ENCODE assay signal across 8 mouse cellular contexts in the genomic region with DNA sequence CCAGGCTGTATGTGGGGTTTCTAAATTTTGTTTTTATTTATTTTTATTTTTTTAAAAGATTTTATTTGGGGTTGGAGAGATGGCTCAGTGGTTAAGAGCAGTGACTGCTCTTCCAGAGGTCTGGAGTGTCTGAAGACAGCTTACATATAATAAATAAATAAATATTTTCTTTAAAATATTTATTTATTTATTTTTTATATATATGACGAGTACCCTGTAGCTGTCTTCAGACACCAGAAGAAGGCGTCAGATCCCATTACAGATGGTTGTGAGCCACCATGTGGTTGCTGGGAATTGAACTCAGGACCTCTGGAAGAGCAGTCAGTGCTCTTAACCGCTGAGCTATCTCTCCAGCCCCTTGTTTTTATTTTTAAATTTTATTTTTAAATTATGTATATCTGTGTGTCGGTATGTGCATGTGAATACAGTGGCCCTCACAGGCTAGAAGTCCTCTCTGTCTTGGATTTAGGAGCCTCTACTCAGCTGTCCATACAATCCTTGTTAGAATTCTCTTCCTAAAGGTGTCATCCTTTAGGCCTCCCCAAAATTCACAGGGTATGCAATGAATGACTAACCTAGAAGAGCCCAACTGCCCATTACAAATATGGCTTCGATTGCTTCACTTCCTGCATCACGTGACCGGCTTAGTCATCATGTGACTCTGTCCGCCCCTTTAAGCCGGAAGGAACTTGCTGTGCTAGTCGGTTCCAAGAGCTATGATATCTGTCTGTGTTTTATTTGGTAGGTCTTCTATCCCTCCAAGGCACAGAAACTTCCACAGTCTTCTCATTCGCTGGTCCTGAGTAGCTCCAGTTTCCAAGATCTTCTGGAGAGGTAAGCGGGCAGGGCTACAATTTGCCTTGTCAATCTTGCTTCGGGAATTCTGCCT. TPM values are rescaled to one million over a fixed set of nuclear protein-coding genes. Genes with fewer than 3 reads are reported as not detected.
DNase-seq lines count a peak whose midpoint lies in the region; ATAC-seq and TF ChIP-seq lines count a peak whose summit lies in the region.

A gene (plus strand): TSS at position 676 of the 889 bp plus-strand sequence.

- H3K79me2 ChIP-seq in CH12.LX (replicated peaks; ENCODE audit: control insufficient read depth, extremely low read depth, insufficient read depth, poor library complexity, severe bottlenecking) = peaks cover 5% of the 10 kb centered on the region; the same call in 1 of the 2 replicates

- H3K4me1 ChIP-seq in CH12.LX (ENCODE audit: control insufficient read depth in 1 of 2, insufficient read depth in 2 of 2) = peaks cover 3 to 9% of the 10 kb centered on the region in 2 experiments
- peaks cover 7% of the 10 kb centered on the region for H3K4me1 ChIP-seq in forebrain, embryonic 10.5 days
- peaks cover 4% of the 10 kb centered on the region for H3K4me1 ChIP-seq in heart, embryonic 16.5 days (ENCODE audit: control insufficient read depth, insufficient read depth, low read length)
- peaks cover 15% of the 10 kb centered on the region for H3K4me1 ChIP-seq in liver, embryonic 15.5 days (replicated peaks)
- peaks cover 6% of the 10 kb centered on the region for H3K4me1 ChIP-seq in neural tube, embryonic 12.5 days

- ATAC-seq in heart, embryonic 16.5 days (replicated peaks; ENCODE audit: extremely low read depth, insufficient read depth, low FRiP score) = peak; percentile 83
- peak; percentile 77 for ATAC-seq in liver, embryonic 15.5 days (ENCODE audit: insufficient read depth)
- ATAC-seq in neural tube, embryonic 12.5 days (ENCODE audit: low FRiP score, low read depth) = peak; percentile 83

- TF ChIP-seq POLR2A in CH12.LX (IDR thresholded peaks at IDR 0.05; ENCODE audit: low read depth, low read length) = peak; percentile 63

- peak; percentile 96 for DNase-seq in CH12.LX (ENCODE audit: extremely low read depth)
- peak; percentile 94 for DNase-seq in c-Kit-positive CD71-negative TER-119-negative erythroid progenitor cells, embryonic 14.5 days (ENCODE audit: low read depth)
- DNase-seq in forebrain, embryonic 10.5 days (ENCODE audit: extremely low spot score, low spot score) = peak; percentile 86
- peak; percentile 87 to 88 for DNase-seq in kidney, postnatal 36 days
- peak; percentile 89 for DNase-seq in telencephalon, adult 2 months (ENCODE audit: low read depth, low spot score)

- dilution Hi-C loops in CH12.LX (cut with MboI; ENCODE audit: extremely low pct_ligation_motif_present, extremely low pct_unique_long_range_greater_than_20kb, low sequenced_read_pairs) = no loop called here

- no peaks in the 10 kb centered on the region for H3K9me3 ChIP-seq in CH12.LX (replicated peaks; ENCODE audit: low read length)
- H3K9me3 ChIP-seq in forebrain, embryonic 10.5 days = no peaks in the 10 kb centered on the region
- no peaks in the 10 kb centered on the region for H3K9me3 ChIP-seq in heart, embryonic 16.5 days (replicated peaks; ENCODE audit: control insufficient read depth, low read length)
- H3K9me3 ChIP-seq in liver, embryonic 15.5 days (replicated peaks) = no peaks in the 10 kb centered on the region
- H3K9me3 ChIP-seq in neural tube, embryonic 12.5 days = no peaks in the 10 kb centered on the region

- H3K9ac ChIP-seq in CH12.LX (ENCODE audit: insufficient read depth, low read depth) = peak within 1 kb of the TSS; percentile 97
- peak within 1 kb of the TSS; percentile 75 for H3K9ac ChIP-seq in heart, embryonic 16.5 days (ENCODE audit: low read length)
- H3K9ac ChIP-seq in liver, embryonic 15.5 days = peak within 1 kb of the TSS; percentile 59
- H3K9ac ChIP-seq in neural tube, embryonic 12.5 days = peak within 1 kb of the TSS; percentile 62

- H3K36me3 ChIP-seq in CH12.LX (replicated peaks in 1 of 2; ENCODE audit: control insufficient read depth in 1 of 2, insufficient read depth in 1 of 2, low read length in 1 of 2) = peaks cover 33 to 38% of the 10 kb centered on the region in 2 experiments
- peaks cover 33% of the 10 kb centered on the region for H3K36me3 ChIP-seq in forebrain, embryonic 10.5 days (replicated peaks)
- H3K36me3 ChIP-seq in heart, embryonic 16.5 days (ENCODE audit: control insufficient read depth, insufficient read depth) = peaks cover 6% of the 10 kb centered on the region
- H3K36me3 ChIP-seq in liver, embryonic 15.5 days (replicated peaks) = peaks cover 31% of the 10 kb centered on the region
- H3K36me3 ChIP-seq in neural tube, embryonic 12.5 days = peaks cover 33% of the 10 kb centered on the region

- TF ChIP-seq RAD21 in CH12.LX (IDR thresholded peaks at IDR 0.05; ENCODE audit: low read depth, low read length) = no peak

- no peak within 1 kb of the TSS for H3K27ac ChIP-seq in CH12.LX (ENCODE audit: insufficient read depth, low read depth)
- H3K27ac ChIP-seq in forebrain, embryonic 10.5 days = peak within 1 kb of the TSS; percentile 72
- H3K27ac ChIP-seq in heart, embryonic 16.5 days (ENCODE audit: low read length) = peak within 1 kb of the TSS; percentile 66
- H3K27ac ChIP-seq in liver, embryonic 15.5 days (replicated peaks) = peak within 1 kb of the TSS; percentile 56
- H3K27ac ChIP-seq in neural tube, embryonic 12.5 days = no peak within 1 kb of the TSS

- 29% methylated on average over 13 of the region's 13 CpGs for WGBS in forebrain, embryonic 10.5 days
- 23% methylated on average over 13 of the region's 13 CpGs for WGBS in heart, embryonic 16.5 days
- 23% methylated on average over 13 of the region's 13 CpGs for WGBS in liver, embryonic 15.5 days (ENCODE audit: insufficient replicate concordance)
- WGBS in neural tube, embryonic 12.5 days = 28% methylated on average over 13 of the region's 13 CpGs

- no peaks in the 10 kb centered on the region for H3K27me3 ChIP-seq in CH12.LX (replicated peaks)
- H3K27me3 ChIP-seq in forebrain, embryonic 10.5 days (ENCODE audit: poor library complexity, severe bottlenecking) = no peaks in the 10 kb centered on the region
- no peaks in the 10 kb centered on the region for H3K27me3 ChIP-seq in heart, embryonic 16.5 days (ENCODE audit: control insufficient read depth, insufficient read depth, low read length)
- peaks cover 10% of the 10 kb centered on the region for H3K27me3 ChIP-seq in liver, embryonic 15.5 days
- H3K27me3 ChIP-seq in neural tube, embryonic 12.5 days (replicated peaks) = no peaks in the 10 kb centered on the region

- peak within 1 kb of the TSS; percentile 86 for H3K4me2 ChIP-seq in CH12.LX (ENCODE audit: insufficient read depth, low read depth, poor library complexity, severe bottlenecking)
- H3K4me2 ChIP-seq in heart, embryonic 16.5 days (ENCODE audit: low read depth, low read length) = peak within 1 kb of the TSS; percentile 86
- peak within 1 kb of the TSS; percentile 81 for H3K4me2 ChIP-seq in liver, embryonic 15.5 days
- H3K4me2 ChIP-seq in neural tube, embryonic 12.5 days (replicated peaks) = peak within 1 kb of the TSS; percentile 70

- peak within 1 kb of the TSS; percentile 74 to 100 (median 75) for H3K4me3 ChIP-seq in CH12.LX (replicated peaks in 1 of 3; ENCODE audit: low read depth in 2 of 3, low read length in 2 of 3, poor library complexity in 1 of 3)
- peak within 1 kb of the TSS; percentile 63 for H3K4me3 ChIP-seq in forebrain, embryonic 10.5 days
- H3K4me3 ChIP-seq in heart, embryonic 16.5 days (ENCODE audit: low read length) = peak within 1 kb of the TSS; percentile 77
- peak within 1 kb of the TSS; percentile 66 for H3K4me3 ChIP-seq in liver, embryonic 15.5 days (replicated peaks)
- peak within 1 kb of the TSS; percentile 43 for H3K4me3 ChIP-seq in neural tube, embryonic 12.5 days

- no peak for TF ChIP-seq CTCF in CH12.LX (conservative IDR thresholded peaks at IDR 0.05 in 1 of 2, IDR thresholded peaks at IDR 0.05 in 1 of 2; ENCODE audit: low read depth in 2 of 2, low read length in 2 of 2)

- no peak for TF ChIP-seq EP300 in CH12.LX (IDR thresholded peaks at IDR 0.05; ENCODE audit: low read length)

- in situ Hi-C loops in CH12.LX (cut with MboI; ENCODE audit: low pct_ligation_motif_present, low pct_unique_long_range_greater_than_20kb, low sequenced_read_pairs) = no loop called here

TF ChIP-seq in CH12.LX, 34 proteins besides CTCF, POLR2A, EP300 and RAD21 (continues in another document):
- no peak for TF ChIP-seq MAFK (IDR thresholded peaks at IDR 0.05; ENCODE audit: insufficient replicate concordance, low read length)
- no peak; the same call in 1 of the 2 replicates for TF ChIP-seq GABPA (IDR thresholded peaks at IDR 0.05; ENCODE audit: insufficient replicate concordance, low read depth, low read length)
- TF ChIP-seq SMC3 (IDR thresholded peaks at IDR 0.05; ENCODE audit: low read depth, low read length) = no peak
- TF ChIP-seq NRF1 (IDR thresholded peaks at IDR 0.05; ENCODE audit: low read depth, low read length) = peak; percentile 73
- peak; percentile 24; the same call in 1 of the 2 replicates for TF ChIP-seq MEF2A (IDR thresholded peaks at IDR 0.05; ENCODE audit: borderline replicate concordance, low read depth, low read length)
- TF ChIP-seq ELF1 (IDR thresholded peaks at IDR 0.05; ENCODE audit: low read depth, low read length) = peak; percentile 98
- TF ChIP-seq TBP (conservative IDR thresholded peaks at IDR 0.05; ENCODE audit: low read depth, low read length) = peak; percentile 52; the same call in 1 of the 2 replicates
- no peak for TF ChIP-seq CHD2 (IDR thresholded peaks at IDR 0.05; ENCODE audit: low read length)
- no peak for TF ChIP-seq ZMIZ1 (IDR thresholded peaks at IDR 0.05; ENCODE audit: low read depth, low read length)
- TF ChIP-seq USF2 (conservative IDR thresholded peaks at IDR 0.05; ENCODE audit: low read depth, low read length) = peak; percentile 100
- TF ChIP-seq SIN3A (IDR thresholded peaks at IDR 0.05; ENCODE audit: low read length) = peak; percentile 100
- TF ChIP-seq JUN (IDR thresholded peaks at IDR 0.05; ENCODE audit: insufficient read depth, low read depth, low read length) = no peak
- TF ChIP-seq IRF4 (IDR thresholded peaks at IDR 0.05; ENCODE audit: low read depth, low read length) = no peak
- TF ChIP-seq HCFC1 (IDR thresholded peaks at IDR 0.05; ENCODE audit: low read depth, low read length) = peak; percentile 99
- peak; percentile 68; the same call in 1 of the 2 replicates for TF ChIP-seq MXI1 (IDR thresholded peaks at IDR 0.05; ENCODE audit: low read depth, low read length)
- TF ChIP-seq NELFE (IDR thresholded peaks at IDR 0.05; ENCODE audit: low read depth, low read length) = peak; percentile 60; the same call in 1 of the 2 replicates
- TF ChIP-seq USF1 (IDR thresholded peaks at IDR 0.05; ENCODE audit: low read depth, low read length) = peak; percentile 100

RNA-seq across cellular contexts. Expression of the gene that starts here (rescaled TPM):
- total RNA-seq in CH12.LX (2012; rRNA removed) (62.5 and 64.1 TPM in 2 replicates), CH12.LX (2014; rRNA removed) (61.2 and 65.3 TPM in 2 replicates)
- polyA plus RNA-seq in CH12.LX (2012; ENCODE audit: insufficient read length, low read depth) = 59.4 and 63.6 TPM in 2 replicates
- 34.2 and 34.7 TPM in 2 replicates for polyA plus RNA-seq in forebrain, embryonic 10.5 days (2016; fragmentation: Nextera tagmentation; extraction: Ambion mirVana)
- polyA plus RNA-seq in heart, embryonic 16.5 days (2015; fragmentation: Nextera tagmentation; extraction: Ambion mirVana) = 33.2 and 33.3 TPM in 2 replicates
- polyA plus RNA-seq in liver, embryonic 15.5 days (2015; fragmentation: Nextera tagmentation; extraction: Ambion mirVana) = 26.1 and 26.2 TPM in 2 replicates
- 44.0 and 50.3 TPM in 2 replicates for polyA plus RNA-seq in neural tube, embryonic 12.5 days (2016; fragmentation: Nextera tagmentation; extraction: Ambion mirVana)

Comparison
In these comparisons a context has a peak if more than half of its experiments do, and no peak if none do; other contexts are left out.
1. H3K27ac ChIP-seq: peak in forebrain, embryonic 10.5 days (single experiment), heart, embryonic 16.5 days (single experiment) and liver, embryonic 15.5 days (single experiment); none in CH12.LX (single experiment) and neural tube, embryonic 12.5 days (single experiment).
2. Peak in every context shown above with its lines, with median percentiles within 50 percentile points of each other: DNase-seq, H3K4me2 ChIP-seq, H3K4me3 ChIP-seq, H3K9ac ChIP-seq and ATAC-seq.